Mouse (Mus musculus): ENCODE measurements around the gene Rcvrn. TPM values are rescaled to one million over a fixed set of nuclear protein-coding genes. Genes with fewer than 3 reads are reported as not detected.

The Rcvrn gene
- polyA plus RNA-seq (2012; rRNA removed): 1.3 and 2.1 TPM in 2 replicates

DNA sequence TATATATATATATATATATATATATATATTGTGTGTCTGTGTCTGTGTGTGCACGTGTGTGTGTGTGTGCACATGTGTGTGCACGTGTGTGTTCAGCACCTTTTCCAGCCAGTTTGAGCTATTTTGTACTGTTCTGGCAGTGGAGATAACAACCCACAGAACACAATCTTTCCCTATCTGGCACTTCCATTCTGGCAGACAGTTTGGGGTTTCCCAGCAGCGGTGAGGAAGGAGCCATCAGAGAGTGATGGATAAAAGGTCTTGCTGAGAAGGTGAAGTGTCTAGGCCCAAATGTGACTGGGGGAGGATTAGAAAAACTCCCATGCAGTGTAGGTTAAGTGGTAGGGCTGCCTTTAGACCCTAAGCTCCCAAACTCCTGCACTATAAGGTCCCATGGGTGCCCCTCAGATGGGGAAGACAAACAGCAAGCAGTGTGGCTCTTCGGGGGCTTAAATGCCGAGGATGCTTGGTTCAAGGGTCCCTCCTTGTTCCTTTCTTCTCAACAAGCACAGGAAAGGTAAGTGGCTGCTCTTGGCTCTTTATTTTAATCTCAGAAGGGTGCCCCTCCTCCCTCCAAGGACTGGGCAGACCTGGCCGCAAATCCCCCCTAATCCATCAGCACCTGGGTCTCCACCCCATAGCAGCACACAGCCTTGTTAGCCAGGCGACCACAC is at the start of gene Rcvrn:
Rcvrn (plus strand) TSS at position 624 of the 674 bp plus-strand sequence.
- H3K4me1 ChIP-seq (ENCODE audit: control insufficient read depth, insufficient read depth, low read length): no peaks in the 10 kb centered on the region
- no peak for TF ChIP-seq POLR2A (IDR thresholded peaks at IDR 0.05; ENCODE audit: extremely low read depth, insufficient read depth, low read length)
- no peak for TF ChIP-seq CTCF (IDR thresholded peaks at IDR 0.05; ENCODE audit: extremely low read depth, insufficient read depth, low read length)
- no peak within 1 kb of the TSS for H3K27ac ChIP-seq (ENCODE audit: insufficient read depth, low read length)
- no peak within 1 kb of the TSS for H3K4me3 ChIP-seq (ENCODE audit: insufficient read depth, low read length)

DNA sequence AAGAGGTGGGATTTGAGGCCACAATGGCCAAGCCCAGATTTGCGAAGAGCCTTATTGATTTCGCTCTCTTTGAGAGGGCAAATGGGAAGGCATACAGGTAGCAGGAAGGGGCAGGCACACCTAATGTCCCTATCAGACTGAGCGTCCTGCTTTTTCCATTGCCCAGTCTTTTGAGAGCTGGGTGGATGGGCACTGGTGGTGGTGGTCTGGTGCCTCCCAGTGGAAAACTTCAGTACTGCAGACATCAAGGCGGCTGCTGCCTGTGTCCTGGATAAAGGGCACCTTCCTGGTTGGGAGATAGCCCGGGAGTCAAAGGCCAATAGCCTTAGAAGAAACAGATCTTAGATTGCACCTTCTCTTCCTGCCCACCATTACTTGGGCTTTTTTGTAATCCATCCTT is 47.4 kb upstream of the Rcvrn start:
- Histone ChIP-seq H3K4me1 (ENCODE audit: control insufficient read depth, insufficient read depth, low read length) (peaks cover 14% of the 10 kb centered on the region), H3K4me3 (ENCODE audit: insufficient read depth, low read length) (no peak overlapping the region), H3K27ac (ENCODE audit: insufficient read depth, low read length) (no peak overlapping the region)
- TF ChIP-seq CTCF (IDR thresholded peaks at IDR 0.05; ENCODE audit: extremely low read depth, insufficient read depth, low read length): peak; percentile 82
- TF ChIP-seq POLR2A (IDR thresholded peaks at IDR 0.05; ENCODE audit: extremely low read depth, insufficient read depth, low read length): no peak

DNA sequence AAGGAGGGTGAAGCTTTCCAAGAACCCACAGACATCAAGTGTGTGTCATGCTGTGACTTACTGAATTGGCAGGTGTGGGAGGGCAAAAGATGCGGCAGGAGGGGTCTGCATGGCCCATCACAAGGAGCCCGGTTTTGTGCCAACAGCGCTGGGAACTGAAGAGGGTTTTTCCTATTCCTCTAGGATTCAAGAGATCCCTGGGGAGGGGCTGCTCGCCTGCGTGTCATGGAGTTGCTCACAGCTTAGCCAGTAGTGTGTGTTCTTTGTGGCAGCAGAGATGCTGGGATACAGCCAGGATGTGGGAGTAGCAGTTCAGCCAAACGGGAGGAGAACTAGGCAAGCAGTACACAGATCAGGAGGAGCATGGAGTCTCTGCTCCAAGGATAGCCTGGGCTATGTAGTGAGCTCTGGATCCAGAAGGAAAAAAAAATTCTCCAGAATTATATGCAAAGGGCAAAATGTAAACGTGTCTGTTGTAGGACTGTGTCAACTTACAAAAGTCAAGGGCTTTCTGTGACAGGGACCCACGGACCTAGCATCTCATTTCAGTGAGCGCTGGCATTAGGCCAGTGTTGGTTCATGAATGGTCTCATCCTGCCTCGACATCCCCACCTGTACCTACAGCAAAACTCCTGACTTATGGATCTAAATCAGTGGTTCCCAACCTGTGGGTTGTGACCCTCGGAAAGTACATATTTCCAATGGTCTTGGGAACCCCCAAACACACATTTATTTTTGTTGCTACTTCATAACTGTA is 46.3 kb upstream of the Rcvrn start:
- Histone ChIP-seq H3K27ac (ENCODE audit: insufficient read depth, low read length) (no peak overlapping the region), H3K4me3 (ENCODE audit: insufficient read depth, low read length) (no peak overlapping the region), H3K4me1 (ENCODE audit: control insufficient read depth, insufficient read depth, low read length) (peaks cover 20% of the 10 kb centered on the region)
- TF ChIP-seq CTCF (IDR thresholded peaks at IDR 0.05; ENCODE audit: extremely low read depth, insufficient read depth, low read length) (no peak), POLR2A (IDR thresholded peaks at IDR 0.05; ENCODE audit: extremely low read depth, insufficient read depth, low read length) (0 out of 2 replicates have a peak, but pooled peaks have one; percentile 4)

DNA sequence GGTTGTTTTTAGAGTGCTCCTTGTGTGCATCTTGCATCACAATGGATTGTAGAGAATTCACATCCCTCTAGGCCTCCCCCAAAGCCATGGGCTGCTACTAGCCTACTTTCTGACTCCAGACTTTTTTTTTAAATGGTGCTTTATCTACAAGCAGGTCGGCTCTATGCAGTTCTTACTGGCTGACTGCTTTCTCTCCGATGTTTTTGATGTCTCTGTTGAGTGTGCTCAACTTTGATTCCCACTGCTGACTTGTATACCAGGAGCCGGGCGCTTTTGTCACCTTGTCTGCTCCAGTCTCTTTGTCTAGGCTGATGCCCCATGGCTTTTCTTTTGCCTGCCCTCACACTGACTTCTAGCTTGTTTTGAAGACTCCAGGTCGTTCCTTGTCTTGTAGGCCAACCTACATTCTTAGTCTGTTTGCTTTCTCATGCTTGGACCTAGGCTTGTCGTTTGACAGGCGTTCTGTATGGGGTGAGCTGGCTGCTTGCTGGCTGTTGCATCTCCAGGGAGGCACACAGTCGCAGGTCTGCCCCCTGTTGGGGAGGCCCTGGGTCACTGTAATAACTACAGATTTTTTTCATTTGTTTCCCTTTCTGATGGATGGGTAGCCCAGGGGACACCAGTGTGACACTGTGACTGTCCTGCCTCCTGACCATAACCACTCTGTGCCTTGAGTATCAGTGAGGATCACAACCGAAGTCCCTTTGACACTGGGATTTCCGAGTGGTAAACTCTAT is 45.0 kb upstream of the Rcvrn start:
- Histone ChIP-seq H3K27ac (ENCODE audit: insufficient read depth, low read length) (no peak overlapping the region), H3K4me3 (ENCODE audit: insufficient read depth, low read length) (no peak overlapping the region), H3K4me1 (ENCODE audit: control insufficient read depth, insufficient read depth, low read length) (peaks cover 23% of the 10 kb centered on the region)
- TF ChIP-seq CTCF (IDR thresholded peaks at IDR 0.05; ENCODE audit: extremely low read depth, insufficient read depth, low read length): no peak
- TF ChIP-seq POLR2A (IDR thresholded peaks at IDR 0.05; ENCODE audit: extremely low read depth, insufficient read depth, low read length): no peak

- TF ChIP-seq POLR2A (IDR thresholded peaks at IDR 0.05; ENCODE audit: extremely low read depth, insufficient read depth, low read length) (no peak), CTCF (IDR thresholded peaks at IDR 0.05; ENCODE audit: extremely low read depth, insufficient read depth, low read length) (no peak)
- Histone ChIP-seq H3K27ac (ENCODE audit: insufficient read depth, low read length) (no peak overlapping the region), H3K4me3 (ENCODE audit: insufficient read depth, low read length) (no peak overlapping the region), H3K4me1 (ENCODE audit: control insufficient read depth, insufficient read depth, low read length) (peaks cover 28% of the 10 kb centered on the region)
These were observed 43.4 kb upstream of the Rcvrn start for GRCm38 (mm10) chr11:67651731-67652130.

- peak overlapping the region; percentile 5; the same call in 1 of the 2 replicates for H3K4me3 ChIP-seq (ENCODE audit: insufficient read depth, low read length)
- peak overlapping the region; percentile 25; the same call in 1 of the 2 replicates for H3K27ac ChIP-seq (ENCODE audit: insufficient read depth, low read length)
- TF ChIP-seq CTCF (IDR thresholded peaks at IDR 0.05; ENCODE audit: extremely low read depth, insufficient read depth, low read length) (peak; percentile 55), POLR2A (IDR thresholded peaks at IDR 0.05; ENCODE audit: extremely low read depth, insufficient read depth, low read length) (no peak)
- H3K4me1 ChIP-seq (ENCODE audit: control insufficient read depth, insufficient read depth, low read length): peaks cover 26% of the 10 kb centered on the region
These were observed 42.8 kb upstream of the Rcvrn start for GRCm38 (mm10) chr11:67652194-67652892.

DNA sequence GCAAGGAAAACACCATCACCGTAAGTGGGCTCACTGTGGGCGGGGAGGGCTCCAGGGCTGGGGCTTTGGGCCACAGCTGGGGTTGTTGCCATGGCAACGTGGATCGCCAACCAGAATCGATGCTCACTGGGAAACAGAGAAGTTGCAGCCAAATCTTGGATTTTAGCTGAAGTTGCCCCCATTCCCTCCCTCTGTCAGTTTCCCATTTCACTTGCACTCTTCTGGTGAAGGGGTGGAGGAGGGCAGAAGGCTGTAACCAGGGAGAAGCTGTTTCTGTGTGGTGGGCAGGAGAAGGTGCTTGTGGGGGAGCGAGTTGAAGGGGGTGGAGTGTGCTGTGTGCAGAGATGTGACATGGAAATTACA is 42.3 kb upstream of the Rcvrn start:
- TF ChIP-seq CTCF (IDR thresholded peaks at IDR 0.05; ENCODE audit: extremely low read depth, insufficient read depth, low read length) (no peak), POLR2A (IDR thresholded peaks at IDR 0.05; ENCODE audit: extremely low read depth, insufficient read depth, low read length) (no peak)
- Histone ChIP-seq H3K4me3 (ENCODE audit: insufficient read depth, low read length) (peak overlapping the region; percentile 5; the same call in 1 of the 2 replicates), H3K4me1 (ENCODE audit: control insufficient read depth, insufficient read depth, low read length) (peaks cover 28% of the 10 kb centered on the region), H3K27ac (ENCODE audit: insufficient read depth, low read length) (peak overlapping the region; percentile 25; the same call in 1 of the 2 replicates)

- H3K4me3 ChIP-seq (ENCODE audit: insufficient read depth, low read length): no peak overlapping the region
- H3K4me1 ChIP-seq (ENCODE audit: control insufficient read depth, insufficient read depth, low read length): peaks cover 28% of the 10 kb centered on the region
- no peak for TF ChIP-seq POLR2A (IDR thresholded peaks at IDR 0.05; ENCODE audit: extremely low read depth, insufficient read depth, low read length)
- TF ChIP-seq CTCF (IDR thresholded peaks at IDR 0.05; ENCODE audit: extremely low read depth, insufficient read depth, low read length): no peak
- peak overlapping the region; percentile 25; the same call in 1 of the 2 replicates for H3K27ac ChIP-seq (ENCODE audit: insufficient read depth, low read length)
These were observed 41.5 kb upstream of the Rcvrn start for GRCm38 (mm10) chr11:67653521-67654090.

Data from cortical plate, adult 2 months (tissue).